11 mouse cellular contexts compared by ENCODE assay signal in the genomic region with DNA sequence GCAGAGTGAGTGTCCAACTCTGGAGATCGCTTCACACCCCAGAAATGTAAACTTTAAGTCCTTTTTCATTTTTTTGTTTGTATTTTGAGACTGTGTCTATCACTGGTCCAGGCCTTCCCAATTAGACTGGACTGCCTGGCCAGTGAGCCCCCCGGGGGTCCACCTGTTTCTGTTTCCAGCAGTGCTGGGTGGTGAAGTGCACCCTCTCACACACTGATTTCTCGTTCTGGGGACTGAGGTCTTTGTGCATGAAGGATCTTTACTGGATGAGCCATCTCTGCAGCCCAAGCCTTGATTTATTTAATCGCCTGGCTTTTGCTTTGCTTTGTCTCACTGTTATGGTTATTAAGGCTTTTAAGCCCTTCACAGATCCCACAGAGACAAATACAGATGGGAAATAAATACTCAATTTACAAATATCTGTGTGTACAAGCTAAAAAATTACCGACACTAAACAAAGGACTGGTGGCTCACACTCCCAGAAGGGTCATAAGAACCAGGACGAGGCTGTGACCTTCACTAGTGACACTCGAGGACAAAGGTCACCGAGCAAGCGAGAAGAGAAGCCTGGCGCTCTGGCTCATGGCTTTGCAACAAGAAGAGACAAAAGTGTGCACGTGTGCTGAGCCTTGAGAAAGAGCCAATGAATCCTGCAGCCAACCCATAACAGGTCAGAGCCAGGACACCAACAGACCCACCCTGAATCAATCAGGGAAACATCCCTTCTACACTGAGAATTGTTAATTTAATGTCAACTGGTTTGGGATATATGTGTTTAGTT.
DNase-seq lines count a peak whose midpoint lies in the region; ATAC-seq and TF ChIP-seq lines count a peak whose summit lies in the region.
"Had no signal": no experiment of that assay in that cellular context is flagged by ENCODE, and none has a peak within 500 bp of the region (broad histone marks: within the 10 kb centered on the region; RNA-seq: fewer than 3 reads in every experiment).

No protein-coding gene starts in this region.

- H3K9ac ChIP-seq in midbrain, embryonic 15.5 days, result no peak overlapping the region
- H3K9ac ChIP-seq: heart, embryonic 12.5 days; liver, postnatal 0 days had no signal

- WGBS in kidney, adult 2 months, result 58% methylated on average over 11 of the region's 11 CpGs
- 43% methylated on average over 11 of the region's 11 CpGs for WGBS in midbrain, embryonic 15.5 days

- no peak overlapping the region for H3K4me2 ChIP-seq in midbrain, embryonic 15.5 days
- H3K4me2 ChIP-seq: heart, embryonic 12.5 days had no signal

- TF ChIP-seq POLR2A in kidney, adult 2 months (IDR thresholded peaks at IDR 0.05; ENCODE audit: low read depth, low read length), result no peak

- no peaks in the 10 kb centered on the region for H3K4me1 ChIP-seq in kidney, adult 2 months (ENCODE audit: control insufficient read depth, insufficient read depth, low read length)
- peaks cover 15% of the 10 kb centered on the region for H3K4me1 ChIP-seq in brown adipose tissue, adult 24 weeks (ENCODE audit: control insufficient read depth, insufficient read depth, insufficient read length, low read length)
- peaks cover 12% of the 10 kb centered on the region for H3K4me1 ChIP-seq in midbrain, embryonic 15.5 days

- no peaks in the 10 kb centered on the region for H3K9me3 ChIP-seq in midbrain, embryonic 15.5 days

- no peak overlapping the region for H3K4me3 ChIP-seq in kidney, adult 2 months (ENCODE audit: insufficient read depth, low read depth, low read length)
- H3K4me3 ChIP-seq in brown adipose tissue, adult 24 weeks (ENCODE audit: insufficient read depth, low read depth, low read length), result no peak overlapping the region
- no peak overlapping the region for H3K4me3 ChIP-seq in midbrain, embryonic 15.5 days
- H3K4me3 ChIP-seq: gastrocnemius, adult 2 months; heart, embryonic 12.5 days had no signal

- peak; percentile 14 for DNase-seq in kidney, adult 2 months
- no peak for DNase-seq in kidney, adult 18-20 months
- DNase-seq in embryo, embryonic 10.5 days (ENCODE audit: low spot score), result peak; percentile 57
- no peak for DNase-seq in frontal cortex, adult 2 months (ENCODE audit: extremely low spot score in 1 of 2, low spot score in 1 of 2)
- DNase-seq: gastrocnemius, adult 2 months; liver, postnatal 0 days; right cerebral cortex, postnatal 4 days had no signal

- H3K27ac ChIP-seq in kidney, adult 2 months (ENCODE audit: insufficient read depth, low read depth, low read length), result no peak overlapping the region
- peak overlapping the region; percentile 43 for H3K27ac ChIP-seq in brown adipose tissue, adult 24 weeks (replicated peaks; ENCODE audit: low read depth, low read length)
- 0 out of 2 replicates have a peak overlapping the region, but pooled peaks have one; percentile 42 for H3K27ac ChIP-seq in midbrain, embryonic 15.5 days
- H3K27ac ChIP-seq: gastrocnemius, adult 2 months had no signal

- no peak; the same call in 1 of the 2 replicates for ATAC-seq in midbrain, embryonic 15.5 days (replicated peaks)
- no peak for ATAC-seq in erythroid progenitor cell, adult 5-6 weeks (replicated peaks; ENCODE audit: low FRiP score, poor library complexity, severe bottlenecking)
- ATAC-seq: liver, postnatal 0 days had no signal

- no peaks in the 10 kb centered on the region for H3K27me3 ChIP-seq in kidney, adult 2 months (replicated peaks; ENCODE audit: control insufficient read depth, insufficient read depth, low read length)
- no peaks in the 10 kb centered on the region for H3K27me3 ChIP-seq in midbrain, embryonic 15.5 days (replicated peaks)

- TF ChIP-seq CTCF in kidney, adult 2 months (conservative IDR thresholded peaks at IDR 0.05; ENCODE audit: insufficient read depth, insufficient read length, low read depth, low read length), result no peak

- H3K36me3 ChIP-seq in kidney, adult 2 months (ENCODE audit: control insufficient read depth, insufficient read depth, low read length), result no peaks in the 10 kb centered on the region
- H3K36me3 ChIP-seq in midbrain, embryonic 15.5 days (replicated peaks), result no peaks in the 10 kb centered on the region

Comparison
In these comparisons a context has a peak if more than half of its experiments do, and no peak if none do; other contexts are left out.
1. DNase-seq: peak in kidney, adult 2 months (single experiment) and embryo, embryonic 10.5 days (single experiment); none in kidney, adult 18-20 months (single experiment) and frontal cortex, adult 2 months (0 of 2).